8 mouse cellular contexts compared by ENCODE assay signal in the genomic region with DNA sequence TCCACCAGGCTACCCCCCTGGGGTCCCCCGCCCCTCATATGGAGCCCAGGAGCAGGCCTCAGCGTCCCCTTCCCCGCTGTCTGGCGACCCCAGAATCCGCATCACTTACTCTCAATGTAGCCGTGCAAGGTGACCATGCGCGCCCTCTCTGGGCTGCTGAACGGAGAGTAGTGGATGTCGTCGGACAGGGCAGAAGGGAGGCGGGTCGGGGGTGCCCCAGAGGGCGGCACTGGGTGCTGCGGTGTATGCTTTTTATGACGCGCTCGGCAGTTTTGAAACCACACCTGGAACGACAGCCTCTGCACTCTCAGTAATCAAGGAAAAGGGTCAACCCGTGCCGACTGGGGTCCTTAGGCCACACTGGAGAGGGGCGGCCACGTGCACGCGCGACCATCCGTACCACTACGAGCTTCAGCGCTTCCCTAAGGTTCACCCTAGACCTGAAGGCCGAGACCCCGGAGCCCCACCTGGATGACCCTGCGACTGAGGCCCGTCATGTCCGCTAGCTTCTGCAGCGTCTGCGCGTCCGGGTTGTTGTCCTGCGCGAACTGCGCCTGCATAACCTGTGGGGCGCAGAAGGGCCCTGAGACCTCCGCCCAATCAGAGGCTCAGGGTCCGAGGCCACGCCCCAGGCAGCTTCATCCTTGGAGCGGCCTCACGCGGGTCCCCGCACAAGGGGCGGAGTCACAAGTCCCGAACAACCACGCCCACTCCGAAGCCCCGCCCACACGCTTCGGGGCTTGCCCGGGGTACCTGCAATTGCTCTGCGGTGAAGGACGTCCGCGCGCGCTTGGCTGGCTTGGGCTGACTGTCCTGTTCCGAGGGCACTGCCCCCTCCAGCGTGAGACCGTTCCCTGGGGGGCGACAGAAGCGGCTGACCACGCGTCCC. TPM values are rescaled to one million over a fixed set of nuclear protein-coding genes. Genes with fewer than 3 reads are reported as not detected.
A peak's percentile ranks its signal among the peaks of the same experiment; 100 is the strongest.
DNase-seq lines count a peak whose midpoint lies in the region; ATAC-seq lines count a peak whose summit lies in the region.

No protein-coding gene starts in this region.

- ATAC-seq in CD4-positive, CD25-positive, alpha-beta regulatory T cell, adult 4 months = peak; percentile 34
- peak; percentile 67 for ATAC-seq in embryonic facial prominence, embryonic 15.5 days (ENCODE audit: insufficient number of reproducible peaks, low FRiP score, low TSS enrichment, low read depth)
- peak; percentile 54 to 62; a peak in 3 of 4 replicates for ATAC-seq in hematopoietic stem cell, adult 5-6 weeks (replicated peaks in 1 of 2; ENCODE audit: insufficient read depth in 1 of 2, low FRiP score in 2 of 2, low TSS enrichment in 1 of 2, low read depth in 1 of 2, poor library complexity in 2 of 2, severe bottlenecking in 2 of 2)
- peak; percentile 63 for ATAC-seq in limb, embryonic 12.5 days (ENCODE audit: insufficient number of reproducible peaks, insufficient read depth, low FRiP score, low TSS enrichment, low read depth)
- ATAC-seq in midbrain, embryonic 11.5 days (ENCODE audit: low FRiP score) = peak; percentile 93
- peak; percentile 84 for ATAC-seq in stomach, embryonic 14.5 days (ENCODE audit: insufficient number of reproducible peaks, insufficient read depth, low FRiP score, low read depth)
- no peak for ATAC-seq in inflammation-experienced regulatory T-cells, adult 6 months

- peak overlapping the region; percentile 43 for H3K4me3 ChIP-seq in embryonic facial prominence, embryonic 15.5 days (replicated peaks)
- H3K4me3 ChIP-seq in limb, embryonic 12.5 days (replicated peaks) = peak overlapping the region; percentile 50
- H3K4me3 ChIP-seq in midbrain, embryonic 11.5 days (ENCODE audit: low read depth, low read length) = peak overlapping the region; percentile 24
- peak overlapping the region; percentile 38 for H3K4me3 ChIP-seq in stomach, embryonic 14.5 days (ENCODE audit: low read depth, low read length)

- H3K9ac ChIP-seq in embryonic facial prominence, embryonic 15.5 days = no peak overlapping the region
- peak overlapping the region; percentile 45; the same call in 1 of the 2 replicates for H3K9ac ChIP-seq in limb, embryonic 12.5 days (replicated peaks)
- no peak overlapping the region for H3K9ac ChIP-seq in midbrain, embryonic 11.5 days (ENCODE audit: low read length)
- no peak overlapping the region for H3K9ac ChIP-seq in stomach, embryonic 14.5 days (replicated peaks; ENCODE audit: low read depth, low read length)

- H3K4me2 ChIP-seq in embryonic facial prominence, embryonic 15.5 days (replicated peaks) = peak overlapping the region; percentile 81
- peak overlapping the region; percentile 80 for H3K4me2 ChIP-seq in limb, embryonic 12.5 days
- peak overlapping the region; percentile 45 for H3K4me2 ChIP-seq in midbrain, embryonic 11.5 days
- peak overlapping the region; percentile 76 for H3K4me2 ChIP-seq in stomach, embryonic 14.5 days (replicated peaks; ENCODE audit: low read depth, low read length)

- H3K9me3 ChIP-seq in embryonic facial prominence, embryonic 15.5 days (replicated peaks) = no peaks in the 10 kb centered on the region
- no peaks in the 10 kb centered on the region for H3K9me3 ChIP-seq in limb, embryonic 12.5 days
- H3K9me3 ChIP-seq in midbrain, embryonic 11.5 days (ENCODE audit: control insufficient read depth, low read length) = no peaks in the 10 kb centered on the region
- no peaks in the 10 kb centered on the region for H3K9me3 ChIP-seq in stomach, embryonic 14.5 days (ENCODE audit: control insufficient read depth, low read depth, low read length)

- H3K27me3 ChIP-seq in embryonic facial prominence, embryonic 15.5 days = peaks cover 85% of the 10 kb centered on the region
- H3K27me3 ChIP-seq in limb, embryonic 12.5 days = peaks cover 98% of the 10 kb centered on the region
- H3K27me3 ChIP-seq in midbrain, embryonic 11.5 days (ENCODE audit: control insufficient read depth, insufficient read depth, low read length) = peaks cover 76% of the 10 kb centered on the region
- H3K27me3 ChIP-seq in stomach, embryonic 14.5 days (ENCODE audit: control insufficient read depth, insufficient read depth, low read length) = peaks cover 66% of the 10 kb centered on the region

- no peak overlapping the region for H3K27ac ChIP-seq in embryonic facial prominence, embryonic 15.5 days (replicated peaks)
- H3K27ac ChIP-seq in limb, embryonic 12.5 days = no peak overlapping the region
- no peak overlapping the region for H3K27ac ChIP-seq in midbrain, embryonic 11.5 days (ENCODE audit: low read depth, low read length)
- H3K27ac ChIP-seq in stomach, embryonic 14.5 days (ENCODE audit: low read length) = no peak overlapping the region

- H3K4me1 ChIP-seq in embryonic facial prominence, embryonic 15.5 days = peaks cover 27% of the 10 kb centered on the region
- peaks cover 12% of the 10 kb centered on the region for H3K4me1 ChIP-seq in limb, embryonic 12.5 days (replicated peaks)
- peaks cover 12% of the 10 kb centered on the region for H3K4me1 ChIP-seq in midbrain, embryonic 11.5 days (ENCODE audit: control insufficient read depth, insufficient read depth, low read length)
- H3K4me1 ChIP-seq in stomach, embryonic 14.5 days (ENCODE audit: control insufficient read depth, insufficient read depth, low read length) = no peaks in the 10 kb centered on the region

- H3K36me3 ChIP-seq in embryonic facial prominence, embryonic 15.5 days = no peaks in the 10 kb centered on the region
- no peaks in the 10 kb centered on the region for H3K36me3 ChIP-seq in limb, embryonic 12.5 days
- no peaks in the 10 kb centered on the region for H3K36me3 ChIP-seq in midbrain, embryonic 11.5 days (ENCODE audit: control insufficient read depth, insufficient read depth, low read length)
- no peaks in the 10 kb centered on the region for H3K36me3 ChIP-seq in stomach, embryonic 14.5 days (ENCODE audit: control insufficient read depth, insufficient read depth, low read length)

- WGBS in embryonic facial prominence, embryonic 15.5 days = 5% methylated on average over 70 of the region's 70 CpGs
- under 1% methylated on average over 65 of the region's 70 CpGs for WGBS in limb, embryonic 12.5 days
- WGBS in midbrain, embryonic 11.5 days = under 1% methylated on average over 69 of the region's 70 CpGs
- WGBS in stomach, embryonic 14.5 days = 2% methylated on average over 70 of the region's 70 CpGs

- DNase-seq in R1 (ENCODE audit: low read depth, low spot score) = peak; percentile 97
- DNase-seq in midbrain, embryonic 11.5 days (ENCODE audit: low spot score, missing footprints) = peak; percentile 96

RNA-seq across cellular contexts. Expression of gene Lhx6, which starts 14.1 kb away (rescaled TPM):
- not detected for polyA plus RNA-seq in CD4-positive, CD25-positive, alpha-beta regulatory T cell, adult 4 months (2017; shearing (Covaris generic))
- 7.0 and 7.2 TPM in 2 replicates for polyA plus RNA-seq in embryonic facial prominence, embryonic 15.5 days (2015; fragmentation: Nextera tagmentation; extraction: Ambion mirVana)
- not detected in 2 replicates for total RNA-seq in hematopoietic stem cell, adult 5-6 weeks (2017)
- polyA plus RNA-seq in limb, embryonic 12.5 days (2016; fragmentation: Nextera tagmentation; extraction: Ambion mirVana) = 0.95 and 1.0 TPM in 2 replicates
- polyA plus RNA-seq in midbrain, embryonic 11.5 days (2014; fragmentation: Nextera tagmentation; extraction: Ambion mirVana) = 0.92 and 1.3 TPM in 2 replicates
- polyA plus RNA-seq in stomach, embryonic 14.5 days (2014; fragmentation: Nextera tagmentation; extraction: Ambion mirVana) = 0.87 and 1.5 TPM in 2 replicates
- not detected for polyA plus RNA-seq in inflammation-experienced regulatory T-cells, adult 6 months (2017; shearing (Covaris generic))

RNA-seq across cellular contexts. Expression of gene Morn5, which starts 41.8 kb away (rescaled TPM):
- not detected for polyA plus RNA-seq in CD4-positive, CD25-positive, alpha-beta regulatory T cell, adult 4 months (2017; shearing (Covaris generic))
- polyA plus RNA-seq in embryonic facial prominence, embryonic 15.5 days (2015; fragmentation: Nextera tagmentation; extraction: Ambion mirVana) = 10.6 and 20.2 TPM in 2 replicates
- total RNA-seq in hematopoietic stem cell, adult 5-6 weeks (2017) = not detected in 2 replicates
- polyA plus RNA-seq in limb, embryonic 12.5 days (2016; fragmentation: Nextera tagmentation; extraction: Ambion mirVana) = not detected in 2 replicates
- 0.33 TPM in 1 of 2 replicates, not detected in the other for polyA plus RNA-seq in midbrain, embryonic 11.5 days (2014; fragmentation: Nextera tagmentation; extraction: Ambion mirVana)
- polyA plus RNA-seq in stomach, embryonic 14.5 days (2014; fragmentation: Nextera tagmentation; extraction: Ambion mirVana) = not detected in 2 replicates
- not detected for polyA plus RNA-seq in inflammation-experienced regulatory T-cells, adult 6 months (2017; shearing (Covaris generic))

RNA-seq across cellular contexts. Expression of gene Ndufa8, which starts 41.9 kb away (rescaled TPM):
- 100 to 1,000 TPM; 177 to 185 TPM for polyA plus RNA-seq in CD4-positive, CD25-positive, alpha-beta regulatory T cell, adult 4 months (2017; shearing (Covaris generic))
- 216 and 226 TPM in 2 replicates for polyA plus RNA-seq in embryonic facial prominence, embryonic 15.5 days (2015; fragmentation: Nextera tagmentation; extraction: Ambion mirVana)
- total RNA-seq in hematopoietic stem cell, adult 5-6 weeks (2017) = 43.2 and 54.3 TPM in 2 replicates
- polyA plus RNA-seq in limb, embryonic 12.5 days (2016; fragmentation: Nextera tagmentation; extraction: Ambion mirVana) = 181 and 194 TPM in 2 replicates
- polyA plus RNA-seq in midbrain, embryonic 11.5 days (2014; fragmentation: Nextera tagmentation; extraction: Ambion mirVana) = 184 and 186 TPM in 2 replicates
- polyA plus RNA-seq in stomach, embryonic 14.5 days (2014; fragmentation: Nextera tagmentation; extraction: Ambion mirVana) = 220 and 238 TPM in 2 replicates
- 100 to 1,000 TPM; 164 to 233 (median 170) TPM for polyA plus RNA-seq in inflammation-experienced regulatory T-cells, adult 6 months (2017; shearing (Covaris generic))

RNA-seq across cellular contexts. Expression of gene Mrrf, which starts 45.1 kb away (rescaled TPM):
- 10 to 100 TPM; 11.5 to 14.9 TPM for polyA plus RNA-seq in CD4-positive, CD25-positive, alpha-beta regulatory T cell, adult 4 months (2017; shearing (Covaris generic))
- 21.5 and 29.7 TPM in 2 replicates for polyA plus RNA-seq in embryonic facial prominence, embryonic 15.5 days (2015; fragmentation: Nextera tagmentation; extraction: Ambion mirVana)
- 31.3 and 52.2 TPM in 2 replicates for total RNA-seq in hematopoietic stem cell, adult 5-6 weeks (2017)
- 26.5 and 26.7 TPM in 2 replicates for polyA plus RNA-seq in limb, embryonic 12.5 days (2016; fragmentation: Nextera tagmentation; extraction: Ambion mirVana)
- polyA plus RNA-seq in midbrain, embryonic 11.5 days (2014; fragmentation: Nextera tagmentation; extraction: Ambion mirVana) = 29.9 and 30.8 TPM in 2 replicates
- 33.8 and 42.6 TPM in 2 replicates for polyA plus RNA-seq in stomach, embryonic 14.5 days (2014; fragmentation: Nextera tagmentation; extraction: Ambion mirVana)
- polyA plus RNA-seq in inflammation-experienced regulatory T-cells, adult 6 months (2017; shearing (Covaris generic)) = 10 to 100 TPM; 12.7 to 19.7 (median 15.2) TPM

RNA-seq across cellular contexts. Expression of gene Rbm18, which starts 45.5 kb away (rescaled TPM):
- 10 to 100 TPM; 50.5 to 61.5 TPM for polyA plus RNA-seq in CD4-positive, CD25-positive, alpha-beta regulatory T cell, adult 4 months (2017; shearing (Covaris generic))
- 73.3 and 78.7 TPM in 2 replicates for polyA plus RNA-seq in embryonic facial prominence, embryonic 15.5 days (2015; fragmentation: Nextera tagmentation; extraction: Ambion mirVana)
- 34.5 and 38.0 TPM in 2 replicates for total RNA-seq in hematopoietic stem cell, adult 5-6 weeks (2017)
- 90.8 and 95.6 TPM in 2 replicates for polyA plus RNA-seq in limb, embryonic 12.5 days (2016; fragmentation: Nextera tagmentation; extraction: Ambion mirVana)
- polyA plus RNA-seq in midbrain, embryonic 11.5 days (2014; fragmentation: Nextera tagmentation; extraction: Ambion mirVana) = 119 and 127 TPM in 2 replicates
- 78.4 and 78.7 TPM in 2 replicates for polyA plus RNA-seq in stomach, embryonic 14.5 days (2014; fragmentation: Nextera tagmentation; extraction: Ambion mirVana)
- 10 to 100 TPM; 45.5 to 59.4 (median 55.0) TPM for polyA plus RNA-seq in inflammation-experienced regulatory T-cells, adult 6 months (2017; shearing (Covaris generic))
